Mouse (Mus musculus) forebrain, embryonic 11.5 days (tissue): ENCODE measurements at regions not wholly inside any gene's neighbourhood (a gene's known extent, or its start where the extent isn't known, plus 50 kb on each side); places are given as distances from the start of the nearest gene placed in this dataset.

Experiments
- ATAC-seq: fragments of 200-750 bp; cut with Nextera tagmentation; replicated peaks from 2 replicates; pipeline ENCODE4 v1.8.0; 2017; ENCODE audit warnings: moderate TSS enrichment; ENCODE audit not compliant: low FRiP score
- DNase-seq: peaks from one replicate; pipeline ENCODE4 v3.0.0-alpha.2; 2017; ENCODE audit warnings: low spot score
- H3K27ac ChIP-seq: fragments of 300-500 bp; sonication (generic); 2 replicates; pipeline ENCODE4 v1.5.1; 2014; ENCODE audit warnings: low read depth, low read length
- H3K27me3 ChIP-seq: fragments of 300-500 bp; sonication (generic); 2 replicates; pipeline ENCODE4 v1.6.1; 2014; ENCODE audit warnings: mild to moderate bottlenecking, low read length, mixed read lengths; ENCODE audit not compliant: control insufficient read depth, insufficient read depth
- H3K36me3 ChIP-seq: fragments of 300-500 bp; sonication (generic); 2 replicates; pipeline ENCODE4 v1.6.1; 2014; ENCODE audit warnings: mild to moderate bottlenecking, low read length, moderate library complexity, mixed read lengths; ENCODE audit not compliant: control insufficient read depth, insufficient read depth
- H3K4me1 ChIP-seq: fragments of 300-500 bp; sonication (generic); replicated peaks from 2 replicates; pipeline ENCODE4 v1.6.1; 2014; ENCODE audit warnings: low read length, mixed read lengths; ENCODE audit not compliant: control insufficient read depth, insufficient read depth
- H3K4me2 ChIP-seq: fragments of 300-500 bp; sonication (generic); 2 replicates; pipeline ENCODE4 v1.6.1; 2014; ENCODE audit warnings: low read depth, mild to moderate bottlenecking, low read length, moderate library complexity, mixed read lengths; ENCODE audit not compliant: severe bottlenecking
- H3K4me3 ChIP-seq: fragments of 300-500 bp; sonication (generic); 2 replicates; pipeline ENCODE4 v1.5.1; 2014; ENCODE audit warnings: low read depth, low read length
- H3K9ac ChIP-seq: fragments of 300-500 bp; sonication (generic); 2 replicates; pipeline ENCODE4 v1.6.1; 2014; ENCODE audit warnings: low read length
- H3K9me3 ChIP-seq: fragments of 300-500 bp; sonication (generic); 2 replicates; pipeline ENCODE4 v1.6.1; 2016; ENCODE audit warnings: low read length, mixed read lengths; ENCODE audit not compliant: control insufficient read depth
- WGBS: fragments of 180-500 bp; shearing (Covaris S2); extraction: QIAGEN DNeasy Blood & Tissue Kit; methylation state at CpG from one replicate; pipeline ENCODE4 v1.1.7; 2014; 5-methylcytosine and 5-hydroxymethylcytosine counted together

DNA sequence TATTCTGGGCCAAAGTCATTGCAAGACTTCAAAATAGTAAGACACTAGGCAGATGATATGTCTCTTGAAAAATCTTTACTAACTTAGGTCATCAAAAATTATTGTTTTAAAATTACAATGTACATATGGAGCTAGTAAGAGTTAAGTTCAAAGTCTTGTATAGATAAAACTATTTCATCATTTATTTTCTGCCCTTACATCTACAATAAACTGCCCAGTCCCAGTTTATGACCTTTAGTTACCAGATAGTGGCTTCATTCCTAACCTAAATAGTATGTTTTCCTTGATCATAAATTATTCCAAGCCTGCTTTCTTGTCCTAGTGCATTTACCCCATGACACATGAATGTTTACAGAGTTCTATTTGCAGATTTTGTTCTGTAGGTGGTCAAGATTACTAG is 72.9 kb downstream of the Manea start:
- Histone ChIP-seq H3K36me3 (no peaks in the 10 kb centered on the region), H3K9me3 (no peaks in the 10 kb centered on the region), H3K4me1 (no peaks in the 10 kb centered on the region), H3K4me2 (no peak overlapping the region), H3K4me3 (no peak overlapping the region), H3K27ac (no peak overlapping the region), H3K9ac (no peak overlapping the region), H3K27me3 (no peaks in the 10 kb centered on the region)
- DNase-seq: no peak
- ATAC-seq: no peak

DNA sequence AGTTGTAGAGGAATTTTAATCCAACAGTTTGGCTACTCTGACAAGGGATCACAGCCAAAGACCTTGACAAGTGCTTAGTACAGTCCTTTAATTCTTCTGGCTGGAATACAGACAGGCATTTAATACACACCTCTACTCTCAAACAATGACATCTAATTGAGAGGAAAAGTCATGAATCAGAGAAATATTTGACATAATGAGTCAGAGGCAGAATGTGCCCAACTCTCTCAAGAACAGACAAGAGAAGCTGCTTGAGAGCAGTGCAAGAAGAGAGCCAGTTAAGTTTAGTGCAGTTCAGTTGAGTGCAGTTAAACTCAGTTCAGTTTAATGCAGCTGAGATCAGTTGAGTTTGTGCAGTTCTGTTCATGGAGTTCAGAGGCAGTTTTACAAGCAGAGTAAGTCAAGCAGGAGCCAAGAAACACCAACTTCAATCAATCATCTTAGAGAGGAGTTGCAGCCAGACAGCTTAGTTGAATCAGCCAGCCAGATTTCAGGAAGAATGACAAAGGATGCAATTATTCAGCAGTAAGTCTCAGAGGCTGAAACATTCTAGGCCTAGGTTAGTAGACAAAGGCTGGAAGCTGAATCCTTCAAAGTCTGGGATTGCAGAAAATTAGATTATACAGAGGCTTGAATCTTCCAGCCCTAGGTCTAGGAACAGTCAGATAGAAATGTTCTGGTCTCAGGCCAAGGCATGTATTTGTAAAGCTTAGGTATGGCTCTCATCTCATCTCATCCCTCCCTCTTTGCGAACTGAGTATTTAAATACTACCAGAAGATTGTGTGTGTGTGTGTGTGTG is 87.3 kb downstream of the Manea start:
- no peaks in the 10 kb centered on the region for H3K27me3 ChIP-seq
- H3K36me3 ChIP-seq: no peaks in the 10 kb centered on the region
- no peak for DNase-seq
- no peaks in the 10 kb centered on the region for H3K9me3 ChIP-seq
- H3K27ac ChIP-seq: no peak overlapping the region
- no peak overlapping the region for H3K4me3 ChIP-seq
- WGBS: 81% methylated on average over 1 of the region's 1 CpGs
- ATAC-seq: no peak
- H3K4me1 ChIP-seq: no peaks in the 10 kb centered on the region
- no peak overlapping the region for H3K9ac ChIP-seq
- H3K4me2 ChIP-seq: no peak overlapping the region

DNA sequence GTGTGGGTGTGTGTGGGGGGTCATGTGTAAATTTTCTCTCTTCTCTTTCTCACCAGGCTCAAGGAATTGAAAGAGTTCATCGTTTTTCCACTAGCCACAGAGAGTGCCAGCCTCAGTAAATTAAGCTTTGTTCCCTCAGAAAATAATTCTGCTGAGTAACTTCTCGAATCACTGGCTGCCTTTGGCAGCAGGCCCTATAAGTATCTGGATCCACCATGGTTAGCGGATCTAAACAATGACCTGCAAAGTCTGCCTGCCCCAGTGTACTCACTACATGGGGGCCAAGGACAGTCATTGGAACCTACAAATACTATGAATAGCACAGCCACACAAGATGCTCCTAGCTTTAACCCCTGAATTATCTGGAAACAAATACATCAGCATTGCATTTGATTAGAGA is 90.8 kb downstream of the Manea start:
- Histone ChIP-seq H3K4me3 (no peak overlapping the region), H3K4me2 (no peak overlapping the region), H3K9me3 (no peaks in the 10 kb centered on the region), H3K4me1 (no peaks in the 10 kb centered on the region), H3K9ac (no peak overlapping the region), H3K27ac (no peak overlapping the region), H3K36me3 (no peaks in the 10 kb centered on the region), H3K27me3 (no peaks in the 10 kb centered on the region)
- 76% methylated on average over 3 of the region's 3 CpGs for WGBS
- DNase-seq (no peak), ATAC-seq (no peak)

DNA sequence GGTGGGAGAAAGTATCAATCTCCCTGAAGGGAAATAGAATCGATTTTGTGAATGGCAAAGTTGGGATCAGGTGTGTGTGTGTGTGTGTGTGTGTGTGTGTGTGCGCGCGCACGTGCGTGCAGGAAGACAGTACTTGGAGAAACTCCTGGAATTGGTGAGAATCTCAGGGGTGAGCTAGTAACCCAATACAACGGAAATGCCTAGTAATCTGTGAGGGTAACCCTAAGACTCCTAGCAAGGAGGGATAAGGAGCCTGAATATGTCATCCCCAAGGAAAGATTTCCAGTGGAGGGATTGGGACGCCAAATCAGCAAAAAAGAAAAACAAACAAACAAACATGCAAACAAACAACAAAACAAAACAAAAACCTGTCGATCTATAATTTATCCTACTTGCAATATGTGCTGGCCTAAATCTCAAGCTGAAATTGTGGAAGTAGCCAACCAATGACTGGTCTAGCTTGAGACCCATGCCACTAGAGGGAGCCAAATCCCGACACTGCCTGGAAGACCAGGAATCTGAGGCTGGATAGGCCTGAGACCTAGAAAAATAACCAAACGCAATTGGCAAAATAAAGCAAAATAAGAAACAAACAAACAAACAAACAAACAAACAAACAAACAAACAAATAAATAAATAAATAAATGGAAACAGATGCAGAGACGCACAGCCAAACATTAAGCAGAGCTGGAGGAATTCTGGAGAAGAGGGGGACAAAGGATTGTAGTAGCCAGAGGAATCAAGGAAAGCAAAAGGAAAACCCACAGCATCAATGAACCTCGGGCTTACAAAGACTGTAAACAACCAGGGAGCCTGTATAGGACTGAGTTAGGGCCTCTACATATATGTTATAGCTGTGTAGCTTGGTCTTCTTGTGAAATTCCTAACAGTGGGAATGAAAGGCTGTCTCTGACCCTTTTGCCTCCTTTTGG is 98.5 kb downstream of the Manea start:
- no peaks in the 10 kb centered on the region for H3K9me3 ChIP-seq
- H3K27me3 ChIP-seq: no peaks in the 10 kb centered on the region
- no peaks in the 10 kb centered on the region for H3K36me3 ChIP-seq
- no peak overlapping the region for H3K9ac ChIP-seq
- no peak overlapping the region for H3K4me3 ChIP-seq
- DNase-seq (peak; percentile 84), ATAC-seq (peak; percentile 94)
- WGBS: 65% methylated on average over 13 of the region's 13 CpGs
- H3K4me1 ChIP-seq: no peaks in the 10 kb centered on the region
- H3K4me2 ChIP-seq: no peak overlapping the region
- H3K27ac ChIP-seq: no peak overlapping the region

- Histone ChIP-seq H3K4me1 (no peaks in the 10 kb centered on the region), H3K27me3 (no peaks in the 10 kb centered on the region), H3K27ac (no peak overlapping the region), H3K9ac (no peak overlapping the region), H3K9me3 (no peaks in the 10 kb centered on the region), H3K4me3 (no peak overlapping the region), H3K36me3 (no peaks in the 10 kb centered on the region), H3K4me2 (no peak overlapping the region)
- no peak for ATAC-seq
- no peak for DNase-seq
- 94% methylated on average over 1 of the region's 1 CpGs for WGBS
Measured at GRCm38 (mm10) chr4:26223267-26223666, 123.4 kb downstream of the Manea start.
